Mouse (Mus musculus): ENCODE data around the gene Akap8. TPM values are rescaled to one million over a fixed set of nuclear protein-coding genes. Genes with fewer than 3 reads are reported as not detected.

Gene Akap8
- polyA plus RNA-seq, 1 experiment from 2014 or later = 31.2 TPM

- Histone ChIP-seq H3K9ac (ENCODE audit: low read depth, low read length) (no peak overlapping the region), H3K36me3 (ENCODE audit: control insufficient read depth, insufficient read depth) (peaks cover 56% of the 10 kb centered on the region), H3K27ac (ENCODE audit: low read length) (no peak overlapping the region), H3K4me2 (ENCODE audit: low read depth, low read length) (no peak overlapping the region), H3K27me3 (ENCODE audit: control insufficient read depth, insufficient read depth, low read depth, low read length) (no peaks in the 10 kb centered on the region), H3K4me3 (ENCODE audit: low read depth, low read length) (no peak overlapping the region), H3K9me3 (replicated peaks; ENCODE audit: control insufficient read depth, low read length) (no peaks in the 10 kb centered on the region), H3K4me1 (ENCODE audit: control insufficient read depth, low read depth, low read length) (peaks cover 18% of the 10 kb centered on the region)
- ATAC-seq (ENCODE audit: low read depth) = no peak
- WGBS (ENCODE audit: insufficient replicate concordance) = 87% methylated on average over 18 of the region's 18 CpGs
Observed at GRCm38 (mm10) chr17:32359928-32360327, 38.9 kb upstream of the Akap8 start.

- Histone ChIP-seq H3K36me3 (ENCODE audit: control insufficient read depth, insufficient read depth) (peaks cover 61% of the 10 kb centered on the region), H3K4me1 (ENCODE audit: control insufficient read depth, low read depth, low read length) (peaks cover 13% of the 10 kb centered on the region)
Observed at GRCm38 (mm10) chr17:32358943-32359340, 37.9 kb upstream of the Akap8 start.

GRCm38 (mm10) chr17:32358192-32358942 lies 37.3 kb upstream of the Akap8 start:
- Histone ChIP-seq H3K4me1 (ENCODE audit: control insufficient read depth, low read depth, low read length) (peaks cover 10% of the 10 kb centered on the region), H3K36me3 (ENCODE audit: control insufficient read depth, insufficient read depth) (peaks cover 61% of the 10 kb centered on the region), H3K27me3 (ENCODE audit: control insufficient read depth, insufficient read depth, low read depth, low read length) (no peaks in the 10 kb centered on the region), H3K9me3 (replicated peaks; ENCODE audit: control insufficient read depth, low read length) (no peaks in the 10 kb centered on the region), H3K4me3 (ENCODE audit: low read depth, low read length) (no peak overlapping the region), H3K9ac (ENCODE audit: low read depth, low read length) (no peak overlapping the region), H3K27ac (ENCODE audit: low read length) (no peak overlapping the region), H3K4me2 (ENCODE audit: low read depth, low read length) (no peak overlapping the region)
- 78% methylated on average over 7 of the region's 7 CpGs for WGBS (ENCODE audit: insufficient replicate concordance)
- no peak for ATAC-seq (ENCODE audit: low read depth)

More at GRCm38 (mm10) chr17:32358943-32359340, 37.9 kb upstream of the Akap8 start:
- no peak for ATAC-seq (ENCODE audit: low read depth)
- Histone ChIP-seq H3K4me3 (ENCODE audit: low read depth, low read length) (no peak overlapping the region), H3K9me3 (replicated peaks; ENCODE audit: control insufficient read depth, low read length) (no peaks in the 10 kb centered on the region), H3K27me3 (ENCODE audit: control insufficient read depth, insufficient read depth, low read depth, low read length) (no peaks in the 10 kb centered on the region), H3K27ac (ENCODE audit: low read length) (no peak overlapping the region), H3K4me2 (ENCODE audit: low read depth, low read length) (no peak overlapping the region), H3K9ac (ENCODE audit: low read depth, low read length) (no peak overlapping the region)
- WGBS (ENCODE audit: insufficient replicate concordance) = 76% methylated on average over 6 of the region's 6 CpGs

- Histone ChIP-seq H3K9me3 (replicated peaks; ENCODE audit: control insufficient read depth, low read length) (no peaks in the 10 kb centered on the region), H3K9ac (ENCODE audit: low read depth, low read length) (no peak overlapping the region), H3K27ac (ENCODE audit: low read length) (no peak overlapping the region), H3K4me1 (ENCODE audit: control insufficient read depth, low read depth, low read length) (no peaks in the 10 kb centered on the region; the same call in 1 of the 2 replicates), H3K36me3 (ENCODE audit: control insufficient read depth, insufficient read depth) (peaks cover 61% of the 10 kb centered on the region), H3K4me3 (ENCODE audit: low read depth, low read length) (no peak overlapping the region), H3K4me2 (ENCODE audit: low read depth, low read length) (no peak overlapping the region), H3K27me3 (ENCODE audit: control insufficient read depth, insufficient read depth, low read depth, low read length) (no peaks in the 10 kb centered on the region)
- no peak for ATAC-seq (ENCODE audit: low read depth)
- WGBS (ENCODE audit: insufficient replicate concordance) = 87% methylated on average over 24 of the region's 24 CpGs
Observed at GRCm38 (mm10) chr17:32356766-32357760, 36.0 kb upstream of the Akap8 start.

- H3K36me3 ChIP-seq (ENCODE audit: control insufficient read depth, insufficient read depth) = peaks cover 58% of the 10 kb centered on the region
- H3K9me3 ChIP-seq (replicated peaks; ENCODE audit: control insufficient read depth, low read length) = no peaks in the 10 kb centered on the region
- H3K27me3 ChIP-seq (ENCODE audit: control insufficient read depth, insufficient read depth, low read depth, low read length) = no peaks in the 10 kb centered on the region
- WGBS (ENCODE audit: insufficient replicate concordance) = 84% methylated on average over 9 of the region's 9 CpGs
- H3K4me1 ChIP-seq (ENCODE audit: control insufficient read depth, low read depth, low read length) = peaks cover under 1% of the 10 kb centered on the region
- H3K27ac ChIP-seq (ENCODE audit: low read length) = no peak overlapping the region
- no peak overlapping the region for H3K4me2 ChIP-seq (ENCODE audit: low read depth, low read length)
- no peak for ATAC-seq (ENCODE audit: low read depth)
- no peak overlapping the region for H3K4me3 ChIP-seq (ENCODE audit: low read depth, low read length)
- H3K9ac ChIP-seq (ENCODE audit: low read depth, low read length) = no peak overlapping the region
Observed at GRCm38 (mm10) chr17:32356281-32356680, 35.2 kb upstream of the Akap8 start.

- Histone ChIP-seq H3K9ac (ENCODE audit: low read depth, low read length) (no peak overlapping the region), H3K4me2 (ENCODE audit: low read depth, low read length) (no peak overlapping the region), H3K27me3 (ENCODE audit: control insufficient read depth, insufficient read depth, low read depth, low read length) (no peaks in the 10 kb centered on the region), H3K36me3 (ENCODE audit: control insufficient read depth, insufficient read depth) (peaks cover 52% of the 10 kb centered on the region), H3K9me3 (replicated peaks; ENCODE audit: control insufficient read depth, low read length) (no peaks in the 10 kb centered on the region), H3K27ac (ENCODE audit: low read length) (no peak overlapping the region), H3K4me1 (ENCODE audit: control insufficient read depth, low read depth, low read length) (peaks cover 5% of the 10 kb centered on the region), H3K4me3 (ENCODE audit: low read depth, low read length) (no peak overlapping the region)
- 79% methylated on average over 6 of the region's 6 CpGs for WGBS (ENCODE audit: insufficient replicate concordance)
- no peak for ATAC-seq (ENCODE audit: low read depth)
Observed at GRCm38 (mm10) chr17:32355031-32355430, 34.0 kb upstream of the Akap8 start.

GRCm38 (mm10) chr17:32354211-32354610 lies 33.2 kb upstream of the Akap8 start:
- Histone ChIP-seq H3K9me3 (replicated peaks; ENCODE audit: control insufficient read depth, low read length) (no peaks in the 10 kb centered on the region), H3K4me3 (ENCODE audit: low read depth, low read length) (no peak overlapping the region), H3K4me2 (ENCODE audit: low read depth, low read length) (no peak overlapping the region), H3K36me3 (ENCODE audit: control insufficient read depth, insufficient read depth) (peaks cover 46% of the 10 kb centered on the region), H3K4me1 (ENCODE audit: control insufficient read depth, low read depth, low read length) (peaks cover 8% of the 10 kb centered on the region), H3K27me3 (ENCODE audit: control insufficient read depth, insufficient read depth, low read depth, low read length) (no peaks in the 10 kb centered on the region), H3K9ac (ENCODE audit: low read depth, low read length) (no peak overlapping the region), H3K27ac (ENCODE audit: low read length) (no peak overlapping the region)
- whole genome bisulfite sequencing (ENCODE audit: insufficient replicate concordance) = 74% methylated on average over 5 of the region's 5 CpGs
- ATAC-seq (ENCODE audit: low read depth) = no peak

- Histone ChIP-seq H3K9me3 (replicated peaks; ENCODE audit: control insufficient read depth, low read length) (no peaks in the 10 kb centered on the region), H3K36me3 (ENCODE audit: control insufficient read depth, insufficient read depth) (peaks cover 41% of the 10 kb centered on the region), H3K9ac (ENCODE audit: low read depth, low read length) (no peak overlapping the region), H3K4me2 (ENCODE audit: low read depth, low read length) (no peak overlapping the region), H3K27me3 (ENCODE audit: control insufficient read depth, insufficient read depth, low read depth, low read length) (no peaks in the 10 kb centered on the region), H3K4me3 (ENCODE audit: low read depth, low read length) (no peak overlapping the region), H3K27ac (ENCODE audit: low read length) (no peak overlapping the region), H3K4me1 (ENCODE audit: control insufficient read depth, low read depth, low read length) (peaks cover 13% of the 10 kb centered on the region)
- 86% methylated on average over 4 of the region's 4 CpGs for WGBS (ENCODE audit: insufficient replicate concordance)
- ATAC-seq (ENCODE audit: low read depth) = no peak
Observed at GRCm38 (mm10) chr17:32353696-32354095, 32.7 kb upstream of the Akap8 start.

- Histone ChIP-seq H3K4me1 (ENCODE audit: control insufficient read depth, low read depth, low read length) (peaks cover 25% of the 10 kb centered on the region), H3K9ac (ENCODE audit: low read depth, low read length) (no peak overlapping the region), H3K27ac (ENCODE audit: low read length) (no peak overlapping the region), H3K36me3 (ENCODE audit: control insufficient read depth, insufficient read depth) (peaks cover 23% of the 10 kb centered on the region), H3K9me3 (replicated peaks; ENCODE audit: control insufficient read depth, low read length) (no peaks in the 10 kb centered on the region), H3K4me2 (ENCODE audit: low read depth, low read length) (no peak overlapping the region), H3K4me3 (ENCODE audit: low read depth, low read length) (no peak overlapping the region), H3K27me3 (ENCODE audit: control insufficient read depth, insufficient read depth, low read depth, low read length) (no peaks in the 10 kb centered on the region)
- no peak for ATAC-seq (ENCODE audit: low read depth)
Observed at GRCm38 (mm10) chr17:32351726-32352125, 30.7 kb upstream of the Akap8 start.
